Comparison of ENCODE assay signal across 13 mouse cellular contexts in genomic region chr2:153215421-153215820, GRCm38 (mm10). TPM values are rescaled to one million over a fixed set of nuclear protein-coding genes. Genes with fewer than 3 reads are reported as not detected.
DNase-seq lines count a peak whose midpoint lies in the region; ATAC-seq lines count a peak whose summit lies in the region.
"Had no signal": no experiment of that assay in that cellular context is flagged by ENCODE, and none has a peak within 500 bp of the region (broad histone marks: within the 10 kb centered on the region; RNA-seq: fewer than 3 reads in every experiment).

No protein-coding gene starts in this region.

- peak overlapping the region; percentile 23; the same call in 1 of the 2 replicates for H3K27ac ChIP-seq in brown adipose tissue, adult 24 weeks (replicated peaks; ENCODE audit: low read depth, low read length)
- 0 out of 2 replicates have a peak overlapping the region, but pooled peaks have one; percentile 15 for H3K27ac ChIP-seq in liver, embryonic 16.5 days (ENCODE audit: low read length)
- H3K27ac ChIP-seq: hindbrain, embryonic 15.5 days; kidney, postnatal 0 days had no signal

- no peak overlapping the region for H3K9ac ChIP-seq in liver, embryonic 16.5 days (ENCODE audit: low read depth, low read length)
- H3K9ac ChIP-seq: hindbrain, embryonic 15.5 days had no signal

- peaks cover 3% of the 10 kb centered on the region; the same call in 1 of the 2 replicates for H3K4me1 ChIP-seq in brown adipose tissue, adult 24 weeks (ENCODE audit: control insufficient read depth, insufficient read depth, insufficient read length, low read length)
- H3K4me1 ChIP-seq in liver, embryonic 16.5 days (ENCODE audit: control insufficient read depth, low read depth, low read length): peaks cover 14% of the 10 kb centered on the region
- H3K4me1 ChIP-seq: hindbrain, embryonic 15.5 days had no signal

- H3K36me3 ChIP-seq in liver, embryonic 16.5 days (ENCODE audit: control insufficient read depth, insufficient read depth): no peaks in the 10 kb centered on the region

- no peak overlapping the region for H3K4me3 ChIP-seq in brown adipose tissue, adult 24 weeks (ENCODE audit: insufficient read depth, low read depth, low read length)
- no peak overlapping the region for H3K4me3 ChIP-seq in liver, embryonic 16.5 days (ENCODE audit: low read depth, low read length)
- H3K4me3 ChIP-seq: hindbrain, embryonic 15.5 days had no signal

- peak; percentile 16 for DNase-seq in thymus, postnatal 0 days (ENCODE audit: low spot score)
- DNase-seq in thymus, postnatal 14 days: no peak
- DNase-seq in cerebellum, postnatal 14 days: no peak
- no peak for DNase-seq in embryo, embryonic 10 days (ENCODE audit: low spot score)
- DNase-seq in cerebellum, adult 9-11 months: no peak
- no peak for DNase-seq in ovary, adult 18-20 months (ENCODE audit: low spot score)
- DNase-seq: cerebellum, adult 18-20 months; gastrocnemius, postnatal 25 days; lung, adult 2 months had no signal

- no peaks in the 10 kb centered on the region for H3K27me3 ChIP-seq in liver, embryonic 16.5 days (ENCODE audit: control insufficient read depth, insufficient read depth, low read depth, low read length)
- H3K27me3 ChIP-seq: hindbrain, embryonic 15.5 days had no signal

- peak; percentile 12; the same call in 1 of the 2 replicates for ATAC-seq in liver, embryonic 16.5 days (ENCODE audit: low read depth)

- WGBS in liver, embryonic 16.5 days (ENCODE audit: insufficient replicate concordance): 41% methylated on average over 4 of the region's 4 CpGs

- H3K4me2 ChIP-seq in liver, embryonic 16.5 days (ENCODE audit: low read depth, low read length): no peak overlapping the region
- H3K4me2 ChIP-seq: hindbrain, embryonic 15.5 days had no signal

- H3K9me3 ChIP-seq in liver, embryonic 16.5 days (replicated peaks; ENCODE audit: control insufficient read depth, low read length): no peaks in the 10 kb centered on the region
- H3K9me3 ChIP-seq: hindbrain, embryonic 15.5 days had no signal

RNA-seq across cellular contexts. Expression of gene Tspyl3, which starts 9.8 kb away (rescaled TPM):
- polyA plus RNA-seq in thymus, postnatal 0 days (2015; fragmentation: Nextera tagmentation; extraction: Ambion mirVana): 24.0 and 25.6 TPM in 2 replicates
- 0.32 and 0.38 TPM in 2 replicates for polyA plus RNA-seq in brown adipose tissue, adult 24 weeks (2012; ENCODE audit: insufficient read depth, insufficient read length, missing spikeins)
- polyA plus RNA-seq in liver, embryonic 16.5 days (2015; fragmentation: Nextera tagmentation; extraction: Ambion mirVana): 2.0 and 2.4 TPM in 2 replicates

RNA-seq across cellular contexts. Expression of gene Plagl2, which starts 25.8 kb away (rescaled TPM):
- 12.1 and 14.5 TPM in 2 replicates for polyA plus RNA-seq in thymus, postnatal 0 days (2015; fragmentation: Nextera tagmentation; extraction: Ambion mirVana)
- polyA plus RNA-seq in brown adipose tissue, adult 24 weeks (2012; ENCODE audit: insufficient read depth, insufficient read length, missing spikeins): 1.7 and 2.8 TPM in 2 replicates
- polyA plus RNA-seq in liver, embryonic 16.5 days (2015; fragmentation: Nextera tagmentation; extraction: Ambion mirVana): 13.9 and 16.7 TPM in 2 replicates

RNA-seq across cellular contexts. Expression of gene Pofut1, which starts 25.9 kb away (rescaled TPM):
- polyA plus RNA-seq in thymus, postnatal 0 days (2015; fragmentation: Nextera tagmentation; extraction: Ambion mirVana): 2.7 and 4.6 TPM in 2 replicates
- 10.2 and 11.0 TPM in 2 replicates for polyA plus RNA-seq in brown adipose tissue, adult 24 weeks (2012; ENCODE audit: insufficient read depth, insufficient read length, missing spikeins)
- 2.8 and 3.0 TPM in 2 replicates for polyA plus RNA-seq in liver, embryonic 16.5 days (2015; fragmentation: Nextera tagmentation; extraction: Ambion mirVana)

RNA-seq across cellular contexts. Expression of gene Tm9sf4, which starts 54.3 kb away (rescaled TPM):
- 32.4 and 34.9 TPM in 2 replicates for polyA plus RNA-seq in thymus, postnatal 0 days (2015; fragmentation: Nextera tagmentation; extraction: Ambion mirVana)
- 28.8 and 36.9 TPM in 2 replicates for polyA plus RNA-seq in brown adipose tissue, adult 24 weeks (2012; ENCODE audit: insufficient read depth, insufficient read length, missing spikeins)
- 30.9 and 36.2 TPM in 2 replicates for polyA plus RNA-seq in liver, embryonic 16.5 days (2015; fragmentation: Nextera tagmentation; extraction: Ambion mirVana)
